Mouse (Mus musculus): ENCODE measurements around the gene Ankef1.

Gene Ankef1

DNA sequence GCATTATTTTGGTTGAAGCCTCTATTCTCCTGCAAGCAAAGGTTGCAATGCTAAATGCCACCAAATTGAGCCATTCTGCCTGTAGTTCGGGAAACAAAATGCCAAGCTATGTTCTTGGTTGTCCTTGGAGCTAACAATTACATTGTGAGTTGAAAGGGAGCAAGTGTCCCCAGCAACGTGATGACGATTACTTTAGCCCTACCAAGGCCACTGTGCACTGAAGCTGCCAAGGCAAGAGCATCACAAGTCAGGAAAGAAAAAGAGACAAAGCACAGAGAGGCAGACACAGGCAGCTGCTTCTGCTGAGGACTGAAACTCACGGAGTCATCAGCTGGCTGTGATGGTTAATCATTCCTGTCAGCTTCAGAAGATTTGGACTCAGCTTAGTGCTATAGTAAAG is 99.5 kb downstream of the Ankef1 start:
- no peak for DNase-seq

All from thymus, postnatal 14 days (tissue).